Mouse (Mus musculus) intestine, postnatal 0 days (tissue): Measurements from ENCODE around the gene 4930435E12Rik. TPM values are rescaled to one million over a fixed set of nuclear protein-coding genes. Genes with fewer than 3 reads are reported as not detected.

ENCODE experiments used
- ATAC-seq: fragments of 200-750 bp; cut with Nextera tagmentation; 2 replicates; pipeline ENCODE4 v1.8.0; 2017; ENCODE audit warnings: mild to moderate bottlenecking, moderate TSS enrichment, moderate library complexity
- H3K27ac ChIP-seq: fragments of 300-500 bp; sonication (generic); 2 replicates; pipeline ENCODE4 v1.5.1; 2014; ENCODE audit warnings: mild to moderate bottlenecking, low read depth, low read length, moderate library complexity
- H3K27me3 ChIP-seq: fragments of 300-500 bp; sonication (generic); replicated peaks from 2 replicates; pipeline ENCODE4 v1.6.1; 2014; ENCODE audit warnings: low read length, mixed read lengths; ENCODE audit not compliant: control insufficient read depth, insufficient read depth
- H3K36me3 ChIP-seq: fragments of 300-500 bp; sonication (generic); 2 replicates; pipeline ENCODE4 v1.6.1; 2014; ENCODE audit warnings: mild to moderate bottlenecking, moderate library complexity; ENCODE audit not compliant: control insufficient read depth, insufficient read depth
- H3K4me1 ChIP-seq: fragments of 300-500 bp; sonication (generic); replicated peaks from 2 replicates; pipeline ENCODE4 v1.6.1; 2014; ENCODE audit warnings: antibody characterized with exemption, low read length, mixed read lengths; ENCODE audit not compliant: control insufficient read depth, insufficient read depth
- H3K4me2 ChIP-seq: fragments of 300-500 bp; sonication (generic); replicated peaks from 2 replicates; pipeline ENCODE4 v1.6.1; 2014; ENCODE audit warnings: low read depth, mild to moderate bottlenecking, moderate library complexity
- H3K4me3 ChIP-seq: fragments of 300-500 bp; sonication (generic); 2 replicates; pipeline ENCODE4 v1.5.1; 2014; ENCODE audit warnings: low read depth, low read length
- H3K9ac ChIP-seq: fragments of 300-500 bp; sonication (generic); 2 replicates; pipeline ENCODE4 v1.6.1; 2014; ENCODE audit warnings: mild to moderate bottlenecking, low read depth, low read length
- H3K9me3 ChIP-seq: fragments of 300-500 bp; sonication (generic); 2 replicates; pipeline ENCODE4 v1.6.1; 2016; ENCODE audit warnings: mixed run types; ENCODE audit not compliant: control insufficient read depth
- CTCF ChIP-seq: sonication (generic); IDR thresholded peaks from 2 replicates; pipeline ENCODE4 v1.5.1; 2016; ENCODE audit warnings: low read depth, mild to moderate bottlenecking, control low read depth, antibody characterized with exemption, moderate library complexity
- WGBS: fragments of 180-500 bp; shearing (Covaris S2); extraction: QIAGEN DNeasy Blood & Tissue Kit; methylation state at CpG from one replicate; pipeline ENCODE4 v1.1.7; 2014; 5-methylcytosine and 5-hydroxymethylcytosine counted together
- polyA plus RNA-seq: library from polyadenylated mRNA; unstranded; fragments of >200 nt; fragmentation: Nextera tagmentation; extraction: Ambion mirVana; gene quantifications from 2 replicates; pipeline ENCODE4 v1.2.1, GENCODE M21; 2015

4930435E12Rik gene
- polyA plus RNA-seq, 1 experiment from 2014 or later: not detected

DNA sequence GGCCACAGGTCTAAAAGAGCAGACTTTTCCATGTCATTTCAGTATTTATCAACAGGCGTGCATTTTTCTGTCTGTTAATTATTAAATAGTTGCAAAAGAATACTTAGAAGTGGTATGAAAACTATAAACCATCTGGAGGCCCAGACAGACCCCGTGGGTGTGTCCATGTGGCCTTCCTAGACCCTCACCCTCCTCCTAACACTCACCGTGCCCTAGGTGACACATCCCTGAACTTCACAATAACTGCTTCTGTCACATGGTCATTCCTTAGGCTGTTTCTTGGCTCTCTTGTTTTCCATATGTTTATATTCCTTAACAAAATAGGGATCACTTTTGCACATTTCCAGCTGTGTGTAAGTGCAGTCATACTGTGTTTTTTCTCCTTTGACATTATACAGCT, 61.9 kb downstream of the 4930435E12Rik start:
- no peaks in the 10 kb centered on the region for H3K27me3 ChIP-seq
- no peak overlapping the region for H3K4me2 ChIP-seq
- H3K4me3 ChIP-seq: no peak overlapping the region
- peaks cover 19% of the 10 kb centered on the region for H3K36me3 ChIP-seq
- no peaks in the 10 kb centered on the region for H3K9me3 ChIP-seq
- H3K27ac ChIP-seq: no peak overlapping the region
- no peak for TF ChIP-seq CTCF
- no peak overlapping the region for H3K9ac ChIP-seq
- H3K4me1 ChIP-seq: peaks cover 6% of the 10 kb centered on the region; the same call in 1 of the 2 replicates
- ATAC-seq: no peak
- WGBS: 34% methylated on average over 3 of the region's 3 CpGs

DNA sequence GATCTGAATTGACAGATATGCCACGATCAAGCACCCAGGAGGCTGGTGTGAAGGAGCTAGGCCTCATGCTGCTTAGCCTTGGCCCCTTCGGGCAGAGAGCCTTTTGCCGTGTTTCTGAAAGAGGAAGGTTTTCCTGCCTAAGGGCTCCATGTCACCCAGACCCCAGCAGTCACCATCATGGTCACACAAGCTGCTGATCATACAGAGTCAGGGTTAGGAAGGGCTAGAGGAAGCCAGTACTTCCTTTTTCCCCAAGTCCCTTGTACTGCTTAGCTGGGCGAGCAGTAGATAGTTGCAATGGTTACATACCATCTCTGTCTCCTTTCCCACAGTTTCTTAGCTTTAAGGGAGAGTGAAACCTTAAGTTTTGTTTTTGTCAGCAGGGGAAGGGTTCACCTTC, 65.0 kb downstream of the 4930435E12Rik start:
- Histone ChIP-seq H3K9me3 (no peaks in the 10 kb centered on the region), H3K27me3 (no peaks in the 10 kb centered on the region), H3K4me3 (no peak overlapping the region), H3K36me3 (peaks cover 36% of the 10 kb centered on the region), H3K4me2 (no peak overlapping the region), H3K4me1 (no peaks in the 10 kb centered on the region), H3K27ac (no peak overlapping the region), H3K9ac (no peak overlapping the region)
- no peak for TF ChIP-seq CTCF
- 82% methylated on average over 4 of the region's 4 CpGs for WGBS
- ATAC-seq: no peak

DNA sequence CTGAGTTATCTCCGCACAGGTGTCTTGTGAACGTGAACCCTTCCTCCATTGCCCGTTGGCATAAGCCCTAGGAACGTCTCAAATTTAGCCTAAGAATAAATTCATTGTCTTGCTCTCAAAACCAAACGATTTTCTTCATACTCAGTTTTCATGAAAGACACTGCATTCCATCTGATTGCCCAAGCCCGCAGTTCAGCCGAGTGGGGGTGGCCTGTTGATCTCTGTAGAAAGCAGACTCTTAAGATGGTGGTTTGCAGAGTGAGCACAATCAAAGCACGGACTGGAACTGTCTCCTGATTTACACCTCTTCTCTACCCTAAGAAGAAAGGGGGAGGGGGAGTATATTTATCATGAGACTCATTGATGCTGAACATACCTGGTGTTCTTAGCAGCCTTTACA, 66.1 kb downstream of the 4930435E12Rik start:
- no peak for ATAC-seq
- H3K4me1 ChIP-seq: no peaks in the 10 kb centered on the region
- H3K27me3 ChIP-seq: no peaks in the 10 kb centered on the region
- no peak for TF ChIP-seq CTCF
- H3K9me3 ChIP-seq: no peaks in the 10 kb centered on the region
- H3K9ac ChIP-seq: no peak overlapping the region
- no peak overlapping the region for H3K4me2 ChIP-seq
- 85% methylated on average over 8 of the region's 8 CpGs for WGBS
- no peak overlapping the region for H3K27ac ChIP-seq
- H3K36me3 ChIP-seq: peaks cover 37% of the 10 kb centered on the region
- no peak overlapping the region for H3K4me3 ChIP-seq

Other genes with a start within 250 kb of the 4930435E12Rik start
- gene Arhgap31, start 115.5 kb downstream of the 4930435E12Rik start, polyA plus RNA-seq: 2.8 and 3.1 TPM in 2 replicates
- gene B4galt4, start 86.5 kb downstream of the 4930435E12Rik start, polyA plus RNA-seq: 21.2 and 23.5 TPM in 2 replicates
- 12.3 and 12.7 TPM in 2 replicates for gene Upk1b, start 28.4 kb downstream of the 4930435E12Rik start, polyA plus RNA-seq
- 1.2 and 1.6 TPM in 2 replicates for gene Igsf11, start 63.9 kb upstream of the 4930435E12Rik start, polyA plus RNA-seq